Mouse (Mus musculus): ENCODE results near the gene Cpox. TPM values are rescaled to one million over a fixed set of nuclear protein-coding genes. Genes with fewer than 3 reads are reported as not detected.

The Cpox gene
- polyA plus RNA-seq, 1 experiment from 2014 or later = 8.5 TPM

- H3K4me1 ChIP-seq (replicated peaks; ENCODE audit: control insufficient read depth, insufficient read depth, low read length) = no peaks in the 10 kb centered on the region
- WGBS = 72% methylated on average over 6 of the region's 6 CpGs
- H3K9me3 ChIP-seq (ENCODE audit: control insufficient read depth, low read length) = no peaks in the 10 kb centered on the region
- no peaks in the 10 kb centered on the region for H3K36me3 ChIP-seq (ENCODE audit: control insufficient read depth, insufficient read depth)
- H3K4me3 ChIP-seq (replicated peaks; ENCODE audit: low read length) = no peak overlapping the region
- no peak overlapping the region for H3K27ac ChIP-seq (ENCODE audit: low read length)
- no peak overlapping the region for H3K4me2 ChIP-seq (ENCODE audit: low read length)
- ATAC-seq = no peak
- no peak overlapping the region for H3K9ac ChIP-seq (replicated peaks; ENCODE audit: low read depth, low read length)
- H3K27me3 ChIP-seq (replicated peaks; ENCODE audit: control insufficient read depth, insufficient read depth, low read length) = no peaks in the 10 kb centered on the region
These were observed 31.7 kb downstream of the Cpox start for GRCm38 (mm10) chr16:58701779-58702178.

DNA sequence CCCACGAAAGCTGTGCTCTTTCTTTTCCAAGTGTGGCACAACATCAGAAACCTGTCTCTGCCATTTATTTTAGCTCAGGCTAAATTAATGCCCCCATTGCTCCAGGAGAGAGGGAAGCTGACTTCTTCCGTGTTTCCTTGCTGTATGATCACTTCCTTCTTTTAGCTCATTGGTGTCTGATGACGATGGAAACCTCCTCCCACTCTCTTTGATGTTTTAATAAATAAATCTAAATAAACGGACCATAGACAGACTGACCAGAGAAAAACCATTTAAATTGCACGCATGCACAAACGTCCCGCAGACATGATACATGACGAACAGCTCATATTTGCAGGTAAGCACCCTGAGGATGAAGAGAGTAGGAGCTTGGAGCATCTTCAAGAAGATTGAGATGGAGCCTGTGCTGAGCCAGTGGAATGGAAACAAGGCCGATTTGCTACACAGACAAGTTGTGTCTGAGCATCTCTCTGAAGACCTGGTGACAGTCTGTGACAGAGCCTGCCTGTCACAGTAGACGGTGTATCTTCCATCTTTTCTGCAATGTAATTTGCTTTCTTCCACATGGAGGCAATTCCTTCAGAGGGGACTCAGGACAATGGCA lies 32.3 kb downstream of the Cpox start:
- no peak overlapping the region for H3K9ac ChIP-seq (replicated peaks; ENCODE audit: low read depth, low read length)
- no peak overlapping the region for H3K4me3 ChIP-seq (replicated peaks; ENCODE audit: low read length)
- H3K4me2 ChIP-seq (ENCODE audit: low read length) = no peak overlapping the region
- no peaks in the 10 kb centered on the region for H3K9me3 ChIP-seq (ENCODE audit: control insufficient read depth, low read length)
- H3K27ac ChIP-seq (ENCODE audit: low read length) = no peak overlapping the region
- no peaks in the 10 kb centered on the region for H3K27me3 ChIP-seq (replicated peaks; ENCODE audit: control insufficient read depth, insufficient read depth, low read length)
- no peaks in the 10 kb centered on the region for H3K4me1 ChIP-seq (replicated peaks; ENCODE audit: control insufficient read depth, insufficient read depth, low read length)
- no peaks in the 10 kb centered on the region for H3K36me3 ChIP-seq (ENCODE audit: control insufficient read depth, insufficient read depth)
- ATAC-seq = no peak
- 87% methylated on average over 10 of the region's 10 CpGs for WGBS

DNA sequence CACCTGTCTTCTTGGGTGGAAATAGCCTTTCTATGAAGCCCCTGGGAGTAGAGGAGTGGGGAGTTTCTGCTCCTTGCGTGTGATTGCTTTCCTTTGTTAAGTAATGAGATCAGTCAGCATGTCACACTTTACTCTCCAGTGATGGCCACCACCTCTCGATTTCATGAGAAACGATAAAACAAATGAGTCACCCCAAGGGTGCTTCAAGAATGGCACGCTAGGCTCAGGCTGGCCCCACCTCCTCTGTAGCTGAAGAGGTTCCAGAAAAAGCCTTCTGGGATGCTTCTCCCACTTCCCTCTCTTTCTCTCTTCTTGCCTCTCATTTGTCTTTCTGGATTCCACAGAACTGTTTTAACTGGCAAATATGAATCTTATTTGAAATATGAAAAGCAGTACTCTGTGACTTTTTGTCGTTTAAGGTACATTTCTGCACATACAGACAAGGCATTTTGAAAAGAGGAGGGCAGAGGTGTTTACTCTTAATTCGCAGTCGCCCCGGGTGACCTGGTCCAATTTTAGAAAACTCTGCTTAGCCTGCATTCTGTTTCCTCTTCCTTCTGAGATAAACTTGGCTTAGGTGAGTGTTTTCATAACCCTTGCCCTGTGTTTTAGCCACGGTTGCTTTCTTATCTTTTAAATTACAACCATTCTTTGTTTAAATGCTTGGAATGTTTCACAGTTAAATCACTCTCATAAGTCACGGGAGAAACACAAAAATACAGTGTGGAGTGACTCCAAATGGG lies 33.5 kb downstream of the Cpox start:
- H3K4me3 ChIP-seq (replicated peaks; ENCODE audit: low read length) = no peak overlapping the region
- H3K36me3 ChIP-seq (ENCODE audit: control insufficient read depth, insufficient read depth) = no peaks in the 10 kb centered on the region
- H3K9ac ChIP-seq (replicated peaks; ENCODE audit: low read depth, low read length) = no peak overlapping the region
- H3K27me3 ChIP-seq (replicated peaks; ENCODE audit: control insufficient read depth, insufficient read depth, low read length) = no peaks in the 10 kb centered on the region
- 57% methylated on average over 10 of the region's 10 CpGs for WGBS
- no peak overlapping the region for H3K4me2 ChIP-seq (ENCODE audit: low read length)
- no peak for ATAC-seq
- no peak overlapping the region for H3K27ac ChIP-seq (ENCODE audit: low read length)
- H3K4me1 ChIP-seq (replicated peaks; ENCODE audit: control insufficient read depth, insufficient read depth, low read length) = no peaks in the 10 kb centered on the region
- H3K9me3 ChIP-seq (ENCODE audit: control insufficient read depth, low read length) = no peaks in the 10 kb centered on the region

DNA sequence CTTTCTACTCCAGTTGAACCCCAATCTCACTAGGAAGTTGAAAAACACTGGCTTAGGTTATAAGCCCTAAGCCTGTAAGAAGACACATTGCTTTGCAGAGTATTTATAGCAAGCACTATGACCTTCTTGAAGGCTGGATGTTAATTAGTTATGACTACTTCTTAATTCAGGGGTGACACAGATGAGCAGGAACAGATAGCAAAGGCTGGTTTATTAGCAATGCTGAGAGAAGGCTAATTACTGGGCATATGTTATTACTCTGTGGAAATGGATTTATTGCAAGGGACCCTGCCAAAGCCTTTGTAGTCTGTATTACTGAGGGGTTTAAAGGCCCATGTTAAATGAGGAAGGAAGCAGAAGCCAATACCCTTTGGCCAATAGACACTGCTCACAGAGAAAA lies 34.9 kb downstream of the Cpox start:
- no peak overlapping the region for H3K4me3 ChIP-seq (replicated peaks; ENCODE audit: low read length)
- H3K9me3 ChIP-seq (ENCODE audit: control insufficient read depth, low read length) = no peaks in the 10 kb centered on the region
- H3K9ac ChIP-seq (replicated peaks; ENCODE audit: low read depth, low read length) = no peak overlapping the region
- no peak overlapping the region for H3K27ac ChIP-seq (ENCODE audit: low read length)
- H3K4me2 ChIP-seq (ENCODE audit: low read length) = no peak overlapping the region
- H3K4me1 ChIP-seq (replicated peaks; ENCODE audit: control insufficient read depth, insufficient read depth, low read length) = no peaks in the 10 kb centered on the region
- H3K36me3 ChIP-seq (ENCODE audit: control insufficient read depth, insufficient read depth) = no peaks in the 10 kb centered on the region
- no peaks in the 10 kb centered on the region for H3K27me3 ChIP-seq (replicated peaks; ENCODE audit: control insufficient read depth, insufficient read depth, low read length)
- no peak for ATAC-seq

- H3K9ac ChIP-seq (replicated peaks; ENCODE audit: low read depth, low read length) = no peak overlapping the region
- H3K4me2 ChIP-seq (ENCODE audit: low read length) = no peak overlapping the region
- no peak for ATAC-seq
- no peaks in the 10 kb centered on the region for H3K4me1 ChIP-seq (replicated peaks; ENCODE audit: control insufficient read depth, insufficient read depth, low read length)
- no peak overlapping the region for H3K27ac ChIP-seq (ENCODE audit: low read length)
- H3K9me3 ChIP-seq (ENCODE audit: control insufficient read depth, low read length) = no peaks in the 10 kb centered on the region
- H3K36me3 ChIP-seq (ENCODE audit: control insufficient read depth, insufficient read depth) = no peaks in the 10 kb centered on the region
- H3K27me3 ChIP-seq (replicated peaks; ENCODE audit: control insufficient read depth, insufficient read depth, low read length) = no peaks in the 10 kb centered on the region
- WGBS = 91% methylated on average over 4 of the region's 4 CpGs
- H3K4me3 ChIP-seq (replicated peaks; ENCODE audit: low read length) = no peak overlapping the region
These were observed 37.3 kb downstream of the Cpox start for GRCm38 (mm10) chr16:58707276-58707905.

GRCm38 (mm10) chr16:58708601-58709475 lies 38.7 kb downstream of the Cpox start:
- Histone ChIP-seq H3K4me2 (ENCODE audit: low read length) (no peak overlapping the region), H3K36me3 (ENCODE audit: control insufficient read depth, insufficient read depth) (no peaks in the 10 kb centered on the region), H3K27ac (ENCODE audit: low read length) (no peak overlapping the region), H3K4me1 (replicated peaks; ENCODE audit: control insufficient read depth, insufficient read depth, low read length) (no peaks in the 10 kb centered on the region), H3K27me3 (replicated peaks; ENCODE audit: control insufficient read depth, insufficient read depth, low read length) (no peaks in the 10 kb centered on the region), H3K4me3 (replicated peaks; ENCODE audit: low read length) (no peak overlapping the region), H3K9me3 (ENCODE audit: control insufficient read depth, low read length) (no peaks in the 10 kb centered on the region), H3K9ac (replicated peaks; ENCODE audit: low read depth, low read length) (no peak overlapping the region)
- no peak for ATAC-seq
- WGBS = 69% methylated on average over 3 of the region's 3 CpGs

DNA sequence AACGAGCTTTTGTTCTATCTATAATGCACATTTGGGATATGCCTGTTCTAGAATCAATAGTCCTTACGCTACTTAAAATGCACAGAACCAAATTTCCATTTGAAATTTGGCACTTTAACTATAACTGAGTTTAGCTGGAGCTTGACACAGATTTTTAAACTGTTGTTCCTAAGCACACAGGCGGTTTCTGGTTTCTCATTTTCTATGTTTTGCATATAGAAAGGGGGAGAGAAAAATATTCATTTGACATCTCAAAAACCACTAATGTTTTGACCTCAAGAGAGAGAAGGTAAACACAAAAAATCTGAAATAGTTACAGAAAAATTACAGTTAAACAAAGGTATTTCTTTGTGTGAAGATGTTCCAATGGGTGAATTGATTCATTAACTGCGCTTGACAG lies 39.4 kb downstream of the Cpox start:
- Histone ChIP-seq H3K27ac (ENCODE audit: low read length) (no peak overlapping the region), H3K36me3 (ENCODE audit: control insufficient read depth, insufficient read depth) (no peaks in the 10 kb centered on the region), H3K4me2 (ENCODE audit: low read length) (no peak overlapping the region), H3K4me3 (replicated peaks; ENCODE audit: low read length) (no peak overlapping the region), H3K9ac (replicated peaks; ENCODE audit: low read depth, low read length) (no peak overlapping the region), H3K27me3 (replicated peaks; ENCODE audit: control insufficient read depth, insufficient read depth, low read length) (no peaks in the 10 kb centered on the region), H3K4me1 (replicated peaks; ENCODE audit: control insufficient read depth, insufficient read depth, low read length) (no peaks in the 10 kb centered on the region), H3K9me3 (ENCODE audit: control insufficient read depth, low read length) (no peaks in the 10 kb centered on the region)
- whole genome bisulfite sequencing = 70% methylated on average over 4 of the region's 4 CpGs
- ATAC-seq = no peak

DNA sequence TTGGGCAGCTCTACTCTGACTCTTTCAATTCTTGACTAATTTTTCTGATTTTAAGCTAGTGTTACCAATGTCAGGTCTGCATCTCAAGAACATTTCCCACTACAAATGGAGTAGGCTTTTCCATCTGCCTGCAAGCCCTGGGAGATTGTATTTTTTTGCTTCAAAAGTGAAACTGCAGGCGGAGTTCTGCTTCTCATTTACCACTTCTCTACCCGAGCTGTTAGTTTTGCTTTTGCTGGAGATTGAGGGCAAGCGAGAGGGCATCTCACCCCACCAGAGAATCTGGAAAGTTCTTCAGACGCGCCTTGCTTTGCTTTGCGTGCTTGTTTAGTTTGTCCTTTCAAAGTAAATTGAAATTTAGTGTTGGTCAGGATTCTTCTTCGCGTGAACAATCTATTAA lies 42.1 kb downstream of the Cpox start:
- no peaks in the 10 kb centered on the region for H3K27me3 ChIP-seq (replicated peaks; ENCODE audit: control insufficient read depth, insufficient read depth, low read length)
- H3K4me2 ChIP-seq (ENCODE audit: low read length) = no peak overlapping the region
- H3K9me3 ChIP-seq (ENCODE audit: control insufficient read depth, low read length) = no peaks in the 10 kb centered on the region
- H3K9ac ChIP-seq (replicated peaks; ENCODE audit: low read depth, low read length) = no peak overlapping the region
- no peak for ATAC-seq
- no peaks in the 10 kb centered on the region for H3K4me1 ChIP-seq (replicated peaks; ENCODE audit: control insufficient read depth, insufficient read depth, low read length)
- no peak overlapping the region for H3K4me3 ChIP-seq (replicated peaks; ENCODE audit: low read length)
- WGBS = 82% methylated on average over 8 of the region's 8 CpGs
- no peaks in the 10 kb centered on the region for H3K36me3 ChIP-seq (ENCODE audit: control insufficient read depth, insufficient read depth)
- H3K27ac ChIP-seq (ENCODE audit: low read length) = no peak overlapping the region

- Histone ChIP-seq H3K27me3 (replicated peaks; ENCODE audit: control insufficient read depth, insufficient read depth, low read length) (no peaks in the 10 kb centered on the region), H3K36me3 (ENCODE audit: control insufficient read depth, insufficient read depth) (no peaks in the 10 kb centered on the region), H3K9ac (replicated peaks; ENCODE audit: low read depth, low read length) (no peak overlapping the region), H3K27ac (ENCODE audit: low read length) (no peak overlapping the region), H3K4me2 (ENCODE audit: low read length) (no peak overlapping the region), H3K4me3 (replicated peaks; ENCODE audit: low read length) (no peak overlapping the region), H3K9me3 (ENCODE audit: control insufficient read depth, low read length) (no peaks in the 10 kb centered on the region), H3K4me1 (replicated peaks; ENCODE audit: control insufficient read depth, insufficient read depth, low read length) (no peaks in the 10 kb centered on the region)
- no peak for ATAC-seq
- 83% methylated on average over 1 of the region's 1 CpGs for WGBS
These were observed 43.0 kb downstream of the Cpox start for GRCm38 (mm10) chr16:58713128-58713527.

All from forebrain, embryonic 16.5 days (tissue).